Mouse (Mus musculus) liver, embryonic 14.5 days (tissue): ENCODE data around the gene Nptn. TPM values are rescaled to one million over a fixed set of nuclear protein-coding genes. Genes with fewer than 3 reads are reported as not detected.
A peak's percentile ranks its signal among the peaks of the same experiment; 100 is the strongest.

Experiments used
- ATAC-seq: fragments of 200-750 bp; cut with Nextera tagmentation; 2 replicates; pipeline ENCODE4 v1.8.0; 2017; ENCODE audit warnings: moderate number of reproducible peaks, mild to moderate bottlenecking, moderate library complexity; ENCODE audit not compliant: insufficient read depth
- DNase-seq, 3 experiments: peaks; one replicate each; pipeline ENCODE4 v3.0.0-alpha.2; 2012 to 2013; ENCODE audit warnings: low read depth in 3 of 3, low spot score in 3 of 3
- H3K27ac ChIP-seq: fragments of 300-500 bp; sonication (generic); 2 replicates; pipeline ENCODE4 v1.5.1; 2014; ENCODE audit warnings: moderate library complexity, mild to moderate bottlenecking, control low read depth, inconsistent platforms
- H3K27me3 ChIP-seq: fragments of 300-500 bp; sonication (generic); 2 replicates; pipeline ENCODE4 v1.6.1; 2014; ENCODE audit warnings: mild to moderate bottlenecking, low read length, moderate library complexity; ENCODE audit not compliant: control insufficient read depth, insufficient read depth
- H3K36me3 ChIP-seq: fragments of 300-500 bp; sonication (generic); replicated peaks from 2 replicates; pipeline ENCODE4 v1.6.1; 2014; ENCODE audit warnings: low read depth; ENCODE audit not compliant: control insufficient read depth, insufficient read depth
- H3K4me1 ChIP-seq, 2 experiments: fragments of 200-500 bp in 1 of 2; fragments of 300-500 bp in 1 of 2; sonication (generic) in 1 of 2; replicated peaks; 2 replicates each; pipeline ENCODE4 v1.6.1; 2012 to 2014; ENCODE audit warnings: antibody characterized with exemption in 1 of 2, inconsistent platforms in 1 of 2, low read length in 1 of 2; ENCODE audit not compliant: control insufficient read depth in 2 of 2, insufficient read depth in 2 of 2
- H3K4me2 ChIP-seq: fragments of 300-500 bp; sonication (generic); 2 replicates; pipeline ENCODE4 v1.6.1; 2014; ENCODE audit warnings: low read depth, mild to moderate bottlenecking, control low read depth, moderate library complexity
- H3K4me3 ChIP-seq, 2 experiments: fragments of 200-500 bp in 1 of 2; fragments of 300-500 bp in 1 of 2; sonication (generic) in 1 of 2; 2 replicates each; pipeline ENCODE4 v1.5.1; 2012 to 2014; ENCODE audit warnings: low read depth in 2 of 2, low read length in 2 of 2, mild to moderate bottlenecking in 2 of 2, control low read depth in 1 of 2, inconsistent platforms in 1 of 2, moderate library complexity in 1 of 2; ENCODE audit not compliant: insufficient read depth in 1 of 2
- H3K9ac ChIP-seq: fragments of 300-500 bp; sonication (generic); replicated peaks from 2 replicates; pipeline ENCODE4 v1.6.1; 2014; ENCODE audit warnings: mild to moderate bottlenecking, control low read depth, moderate library complexity
- H3K9me3 ChIP-seq: fragments of 300-500 bp; sonication (generic); 2 replicates; pipeline ENCODE4 v1.6.1; 2016; ENCODE audit warnings: low read length, mixed read lengths; ENCODE audit not compliant: control insufficient read depth
- CTCF ChIP-seq: IDR thresholded peaks from 2 replicates; pipeline ENCODE4 v1.5.1; 2016; ENCODE audit warnings: antibody characterized with exemption, low read depth, control low read depth
- EP300 ChIP-seq: IDR thresholded peaks from 2 replicates; pipeline ENCODE4 v1.6.1; 2016; ENCODE audit warnings: antibody characterized with exemption, low read depth
- WGBS: fragments of 180-500 bp; shearing (Covaris S2); extraction: QIAGEN DNeasy Blood & Tissue Kit; methylation state at CpG from one replicate; pipeline ENCODE4 v1.1.7; 2014; ENCODE audit not compliant: insufficient replicate concordance; 5-methylcytosine and 5-hydroxymethylcytosine counted together
- polyA plus RNA-seq, 2 experiments: library from polyadenylated mRNA; depleted of rRNA in 1 of 2; stranded (reverse) in 1 of 2; unstranded in 1 of 2; fragments of >200 nt; fragmentation: Nextera tagmentation in 1 of 2; extraction: Ambion mirVana in 1 of 2; gene quantifications; 2 replicates each; pipeline versions ENCODE4 v1.2.1 to v1.2.3; 2012 to 2014

Gene Nptn
- polyA plus RNA-seq, 2 experiments: 107 to 145 TPM

- Histone ChIP-seq H3K9me3 (no peaks in the 10 kb centered on the region), H3K4me2 (peak overlapping the region; percentile 82), H3K27me3 (no peaks in the 10 kb centered on the region), H3K4me3 (no peak overlapping the region), H3K36me3 (peaks cover 35% of the 10 kb centered on the region), H3K4me1 (peaks cover 75 to 83% of the 10 kb centered on the region in 2 experiments), H3K9ac (peak overlapping the region; percentile 71), H3K27ac (peak overlapping the region; percentile 98)
- 30% methylated on average over 4 of the region's 4 CpGs for WGBS
- DNase-seq (peak in 2 of 3 experiments; percentile 43 to 59), ATAC-seq (no peak)
- peak; percentile 51; the same call in 1 of the 2 replicates for TF ChIP-seq EP300
- TF ChIP-seq CTCF: no peak
Observed at GRCm38 (mm10) chr9:58658596-58659309, 76.7 kb downstream of the Nptn start.

DNA sequence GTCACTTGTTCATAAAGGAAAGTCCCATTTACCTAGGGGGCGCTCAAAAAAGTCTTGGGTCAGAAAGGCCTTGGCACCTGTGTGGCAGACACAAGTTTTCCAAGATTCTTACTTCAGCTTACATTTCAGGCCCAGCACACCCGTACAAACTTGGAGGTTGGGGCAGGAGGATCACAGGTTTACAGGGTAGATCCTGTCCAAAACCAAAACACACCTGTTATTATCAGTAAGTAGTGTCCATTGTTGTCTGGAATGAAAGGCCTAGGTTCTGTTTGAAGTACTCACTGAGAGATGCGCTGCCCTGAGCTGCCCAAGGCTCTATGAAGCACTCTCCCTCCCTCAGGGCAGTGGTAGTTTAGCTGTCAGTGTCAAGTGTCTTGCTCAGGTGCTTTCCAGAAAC, 77.3 kb downstream of the Nptn start:
- H3K9ac ChIP-seq: peak overlapping the region; percentile 71
- H3K4me1 ChIP-seq: peaks cover 74 to 83% of the 10 kb centered on the region in 2 experiments
- H3K27me3 ChIP-seq: no peaks in the 10 kb centered on the region
- peaks cover 39% of the 10 kb centered on the region for H3K36me3 ChIP-seq
- no peak overlapping the region for H3K4me3 ChIP-seq
- peak overlapping the region; percentile 82 for H3K4me2 ChIP-seq
- no peak for ATAC-seq
- WGBS: 65% methylated on average over 3 of the region's 3 CpGs
- no peak; the same call in 1 of the 2 replicates for TF ChIP-seq EP300
- no peak for TF ChIP-seq CTCF
- H3K9me3 ChIP-seq: no peaks in the 10 kb centered on the region
- DNase-seq: no peak
- H3K27ac ChIP-seq: peak overlapping the region; percentile 98

- TF ChIP-seq EP300 (peak; percentile 64), CTCF (no peak)
- DNase-seq (peak in 2 of 3 experiments; percentile 63 to 68), ATAC-seq (peak; percentile 71)
- Histone ChIP-seq H3K9ac (peak overlapping the region; percentile 71), H3K36me3 (peaks cover 41% of the 10 kb centered on the region), H3K9me3 (no peaks in the 10 kb centered on the region), H3K4me1 (peaks cover 67 to 78% of the 10 kb centered on the region in 2 experiments), H3K27me3 (no peaks in the 10 kb centered on the region), H3K27ac (peak overlapping the region; percentile 98), H3K4me3 (no peak overlapping the region), H3K4me2 (peak overlapping the region; percentile 52)
- 42% methylated on average over 9 of the region's 9 CpGs for WGBS
Observed at GRCm38 (mm10) chr9:58659989-58660388, 77.9 kb downstream of the Nptn start.

GRCm38 (mm10) chr9:58660673-58661072, 78.6 kb downstream of the Nptn start:
- 73% methylated on average over 3 of the region's 3 CpGs for WGBS
- H3K9ac ChIP-seq: peak overlapping the region; percentile 31; the same call in 1 of the 2 replicates
- peaks cover 67 to 73% of the 10 kb centered on the region in 2 experiments for H3K4me1 ChIP-seq
- DNase-seq: no peak
- H3K27ac ChIP-seq: peak overlapping the region; percentile 98
- H3K27me3 ChIP-seq: no peaks in the 10 kb centered on the region
- H3K4me2 ChIP-seq: no peak overlapping the region
- H3K36me3 ChIP-seq: peaks cover 46% of the 10 kb centered on the region
- no peak overlapping the region for H3K4me3 ChIP-seq
- H3K9me3 ChIP-seq: no peaks in the 10 kb centered on the region
- TF ChIP-seq EP300 (no peak), CTCF (no peak)
- ATAC-seq: no peak

DNA sequence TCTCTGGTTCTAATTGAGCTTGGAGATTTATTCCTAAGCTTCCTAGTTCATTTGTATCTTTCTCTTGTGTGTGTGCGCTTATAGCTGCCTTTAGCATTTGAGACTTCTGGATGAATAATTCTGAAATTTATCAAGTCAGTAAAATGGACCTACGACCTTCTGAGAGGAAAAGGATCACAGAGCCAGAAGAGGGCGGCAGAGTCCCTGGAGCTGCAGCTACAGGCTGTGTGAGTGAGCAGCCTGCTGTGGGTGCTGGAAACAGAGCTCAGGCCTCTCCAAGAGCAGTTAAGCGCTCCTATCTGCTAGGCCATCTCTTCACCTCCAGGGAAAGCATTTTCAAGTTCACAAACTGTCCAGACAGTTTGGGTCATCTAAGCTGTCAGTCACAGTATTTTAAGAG, 80.0 kb downstream of the Nptn start:
- peak; percentile 76 for TF ChIP-seq CTCF
- TF ChIP-seq EP300: no peak
- 82% methylated on average over 4 of the region's 4 CpGs for WGBS
- H3K4me1 ChIP-seq: peaks cover 62% of the 10 kb centered on the region in 2 experiments
- H3K9ac ChIP-seq: peak overlapping the region; percentile 46; the same call in 1 of the 2 replicates
- H3K4me2 ChIP-seq: no peak overlapping the region
- DNase-seq (no peak), ATAC-seq (no peak)
- peak overlapping the region; percentile 98 for H3K27ac ChIP-seq
- H3K36me3 ChIP-seq: peaks cover 48% of the 10 kb centered on the region
- H3K9me3 ChIP-seq: no peaks in the 10 kb centered on the region
- no peak overlapping the region for H3K4me3 ChIP-seq
- no peaks in the 10 kb centered on the region for H3K27me3 ChIP-seq
